Mouse (Mus musculus) embryo, embryonic 10 days (tissue): ENCODE measurements around the gene Rps16.
A peak's percentile ranks its signal among the peaks of the same experiment; 100 is the strongest.

Experiments
- DNase-seq: peaks from one replicate; pipeline ENCODE4 v3.0.0-alpha.2; 2015; ENCODE audit warnings: low spot score

Rps16 gene

DNA sequence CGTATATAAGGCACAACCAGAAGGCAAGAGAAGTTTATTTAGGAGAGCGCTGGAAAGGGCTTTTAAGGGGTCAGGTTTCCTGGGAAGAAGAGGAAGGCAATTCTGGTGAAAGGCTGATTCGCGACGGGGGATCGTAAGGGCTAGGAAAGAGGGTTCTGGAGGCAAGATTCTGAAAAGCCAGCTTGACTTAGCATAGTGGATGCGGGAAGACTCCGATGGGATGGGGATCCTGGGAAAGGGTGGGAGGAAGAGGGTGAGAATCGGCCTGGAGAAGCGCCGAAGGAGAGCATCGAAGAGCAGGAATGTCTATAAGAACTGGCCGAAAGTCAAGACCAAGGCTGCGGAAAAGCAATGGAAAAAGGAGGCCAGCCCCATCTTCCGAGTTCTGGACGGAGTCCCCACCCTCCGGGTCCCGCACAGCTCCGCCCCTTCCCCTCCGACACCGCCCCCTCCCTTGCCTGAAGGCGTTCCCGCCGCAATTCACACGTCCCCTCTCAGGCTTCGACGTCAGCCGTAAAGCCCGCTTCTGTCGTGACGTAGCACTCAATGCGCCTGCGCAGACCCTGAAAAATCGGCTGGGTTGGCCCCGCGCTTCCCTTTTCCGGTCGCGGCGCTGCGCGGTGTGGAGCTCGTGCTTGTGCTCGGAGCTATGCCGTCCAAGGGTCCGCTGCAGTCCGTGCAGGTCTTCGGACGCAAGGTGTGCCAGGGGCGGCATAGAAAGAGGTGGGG is at the start of gene Rps16:
TSS of gene Rps16 (plus strand) at position 498 of the 729 bp plus-strand sequence.
- peak; percentile 99 for DNase-seq

DNA sequence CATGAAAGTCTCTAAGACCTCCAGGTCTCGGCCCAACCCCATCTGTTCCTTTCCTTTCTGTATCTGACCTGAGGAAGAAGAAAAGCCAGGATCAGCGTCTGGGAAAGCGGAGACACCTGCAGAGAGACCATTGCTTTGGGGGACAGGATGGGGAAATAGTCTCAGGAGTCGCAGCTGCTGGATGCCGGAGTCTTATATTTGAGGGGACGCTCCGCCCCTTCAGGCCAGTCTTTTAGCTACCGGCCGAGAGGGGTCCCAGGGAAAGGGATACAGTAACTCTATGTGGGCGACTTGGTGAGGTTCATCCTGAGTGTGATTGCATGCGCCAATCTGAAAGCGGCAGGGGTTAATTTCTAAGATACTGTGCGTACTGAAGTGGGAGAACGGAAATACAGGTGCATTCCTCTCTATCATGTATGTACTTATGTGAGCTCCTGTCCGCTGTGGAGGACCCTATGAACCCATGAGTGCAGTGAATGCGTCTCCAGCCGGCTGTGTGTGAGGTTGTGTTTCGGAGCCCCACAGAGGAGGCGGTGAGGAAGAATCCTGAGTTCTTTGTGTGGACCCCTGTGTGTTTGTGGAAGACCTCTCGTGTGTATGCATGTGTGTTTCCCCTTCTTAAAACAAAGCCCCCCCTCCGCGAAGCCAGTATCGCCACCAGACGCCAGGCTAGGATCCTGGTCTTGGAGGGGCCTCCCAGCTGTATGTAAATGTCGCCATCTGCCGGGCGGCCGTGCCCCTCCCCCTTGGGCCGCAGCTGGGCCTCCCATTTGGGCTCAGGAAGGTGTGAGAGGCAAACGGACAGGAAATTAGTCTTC is 48.6 kb upstream of the Rps16 start, which contains the start of gene Dll3:
TSS of gene Dll3 (minus strand) at position 623 of the 818 bp plus-strand sequence.
- peak; percentile 80 for DNase-seq

- DNase-seq, result no peak
Measured at GRCm38 (mm10) chr7:28305641-28306040, 44.8 kb upstream of the Rps16 start.

GRCm38 (mm10) chr7:28306216-28306615 is 44.2 kb upstream of the Rps16 start:
- no peak for DNase-seq

- peak; percentile 45 for DNase-seq
Measured at GRCm38 (mm10) chr7:28309737-28310136, 40.7 kb upstream of the Rps16 start.

GRCm38 (mm10) chr7:28311151-28311925 is 39.1 kb upstream of the Rps16 start:
- no peak for DNase-seq

DNA sequence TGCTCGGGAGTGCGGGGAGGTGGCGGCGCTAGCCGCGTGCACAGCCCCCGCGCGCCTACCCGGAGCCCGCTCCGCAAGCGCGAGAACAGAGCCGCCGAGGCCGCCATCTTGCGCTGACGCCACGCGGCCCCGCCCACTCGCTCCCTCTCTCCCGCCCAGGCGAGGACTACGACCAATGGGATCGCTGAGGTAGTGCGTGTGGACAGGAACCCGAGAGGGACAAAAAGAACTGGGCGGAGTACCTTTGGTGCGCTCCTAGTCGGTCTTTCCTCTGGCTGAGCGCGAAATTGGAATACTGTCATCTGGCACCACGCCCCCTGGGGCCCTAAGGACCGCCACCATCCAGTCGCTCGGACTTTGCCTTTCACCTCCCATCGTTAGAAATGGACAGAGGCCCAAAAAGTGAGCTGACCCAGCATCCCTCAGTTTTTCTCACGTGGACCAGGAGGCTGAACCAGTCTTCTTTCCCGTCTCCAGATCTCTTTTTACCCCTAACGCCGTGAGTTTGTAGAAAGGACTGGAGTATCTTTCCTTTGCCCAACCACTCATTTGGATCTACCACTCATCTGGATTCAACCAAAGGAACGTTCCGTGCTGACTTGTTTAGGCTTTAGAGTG is 38.4 kb upstream of the Rps16 start, which contains the start of gene Timm50:
TSS of gene Timm50 (minus strand) at position 147 of the 618 bp plus-strand sequence.
- peak; percentile 98 for DNase-seq

- no peak for DNase-seq
Measured at GRCm38 (mm10) chr7:28318036-28318435, 32.4 kb upstream of the Rps16 start.

DNA sequence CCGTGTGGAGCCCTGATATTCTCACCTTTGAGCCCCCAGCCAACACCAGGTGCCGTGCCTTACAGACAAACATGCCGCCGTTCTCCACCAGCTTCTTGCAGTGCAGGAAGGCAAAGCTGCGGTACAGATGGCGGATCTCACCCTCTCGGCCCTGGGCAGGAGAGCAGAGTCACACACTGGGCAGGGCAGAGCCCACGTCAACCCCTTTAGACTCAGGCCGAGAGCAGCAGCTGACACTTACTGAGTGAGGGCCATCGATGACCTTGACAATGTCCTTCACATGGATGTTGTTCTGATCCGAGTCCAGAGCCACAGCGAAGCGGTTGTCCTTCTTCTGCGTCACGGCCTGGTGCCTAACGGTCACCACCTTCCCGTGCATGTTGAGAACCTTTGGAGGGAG is 31.7 kb upstream of the Rps16 start:
- DNase-seq, result no peak

DNA sequence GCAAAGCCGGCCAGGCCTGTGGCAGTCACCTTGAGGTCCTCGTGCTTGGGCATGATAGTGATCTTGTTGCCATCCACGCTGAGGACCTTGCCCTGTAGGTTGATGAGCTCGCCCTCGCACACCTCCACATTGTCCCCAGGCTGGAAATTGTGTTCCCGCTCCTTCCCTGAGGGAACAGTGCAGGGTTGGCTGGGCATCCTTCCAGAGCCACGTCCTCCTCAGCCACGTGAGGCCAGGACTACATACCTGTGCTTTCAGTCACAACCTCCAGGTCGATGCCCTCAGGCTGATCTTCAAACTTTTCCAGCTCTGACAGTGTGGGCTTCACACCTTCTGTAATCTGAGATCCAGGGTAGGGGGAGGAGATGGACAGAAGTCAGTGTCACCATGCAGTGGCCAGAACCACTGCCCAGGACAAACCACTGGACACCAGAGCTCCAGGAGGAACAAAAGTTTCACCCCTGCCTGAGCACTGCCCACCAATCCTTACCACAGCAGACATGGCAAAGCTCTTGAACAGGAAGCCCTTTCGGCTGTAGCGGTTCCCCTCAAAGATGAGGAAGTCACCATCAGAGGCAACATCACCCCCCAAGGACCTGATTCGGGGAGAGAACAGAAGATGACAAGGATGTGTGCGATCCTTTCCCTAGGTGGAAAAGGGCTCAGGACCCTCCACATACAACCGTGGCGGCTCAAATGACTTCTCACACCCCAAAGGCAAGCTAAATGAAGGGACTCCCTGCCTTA is 28.3 kb upstream of the Rps16 start:
- DNase-seq, result no peak

DNA sequence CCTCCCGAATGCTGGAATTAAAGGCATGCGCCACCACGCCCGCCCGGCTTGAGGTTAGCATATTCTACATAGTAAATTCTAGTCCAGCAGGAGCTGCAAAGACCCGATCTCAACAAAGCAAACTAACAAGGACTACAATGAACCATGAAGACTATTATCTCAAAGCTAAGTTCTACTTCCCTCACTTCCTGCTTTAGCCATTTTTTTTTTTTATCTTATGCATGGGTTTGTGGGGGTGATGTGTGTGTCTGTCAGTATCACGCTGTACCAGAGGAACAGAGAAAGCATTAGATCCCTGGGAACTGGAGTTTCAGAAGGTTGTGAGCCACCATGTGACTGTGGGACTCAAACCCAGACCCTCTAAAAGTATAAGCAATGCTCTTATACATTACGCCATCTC is 25.2 kb upstream of the Rps16 start:
- DNase-seq, result no peak

GRCm38 (mm10) chr7:28326457-28326856 is 24.0 kb upstream of the Rps16 start:
- no peak for DNase-seq

DNA sequence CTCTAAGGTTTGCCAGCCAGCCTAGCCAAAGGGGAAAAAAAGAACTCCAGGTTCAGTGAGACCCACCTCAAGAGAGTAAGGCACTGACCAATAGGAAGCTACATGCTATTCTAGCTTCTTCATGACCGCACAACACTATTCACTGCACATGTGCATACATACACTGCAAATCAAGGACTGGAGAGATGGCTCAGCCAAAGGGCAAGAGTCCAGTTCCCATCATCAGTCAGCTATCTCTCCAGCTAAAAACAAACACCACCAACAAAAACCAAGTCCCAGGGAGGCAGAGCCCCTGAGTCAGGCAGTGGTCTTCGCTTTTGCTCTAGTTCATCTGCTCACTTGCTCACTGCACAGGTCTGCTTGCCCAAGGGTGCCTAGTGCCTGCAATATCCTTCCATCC is 22.2 kb upstream of the Rps16 start:
- no peak for DNase-seq

GRCm38 (mm10) chr7:28334534-28334933 is 15.9 kb upstream of the Rps16 start:
- DNase-seq, result no peak

DNA sequence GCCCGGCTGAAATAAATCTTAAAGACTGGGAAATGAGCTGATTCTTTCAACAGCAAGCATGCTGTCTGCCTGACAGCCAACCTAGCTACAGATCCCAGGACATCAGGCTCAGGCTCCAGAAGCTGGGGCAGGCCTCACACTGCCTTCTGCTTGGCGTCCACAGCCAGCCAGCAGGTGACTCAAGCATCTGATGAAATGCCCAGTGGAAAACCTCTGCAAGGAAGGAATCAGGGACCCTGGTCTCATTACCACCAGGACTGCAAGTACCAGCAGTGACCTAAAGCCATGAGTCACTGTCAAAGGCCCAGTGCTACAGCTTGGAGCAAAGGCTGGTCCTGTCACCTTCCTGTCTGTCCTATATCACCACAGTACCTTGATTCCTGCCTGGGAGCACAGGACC is 15.0 kb upstream of the Rps16 start:
- DNase-seq, result no peak

DNA sequence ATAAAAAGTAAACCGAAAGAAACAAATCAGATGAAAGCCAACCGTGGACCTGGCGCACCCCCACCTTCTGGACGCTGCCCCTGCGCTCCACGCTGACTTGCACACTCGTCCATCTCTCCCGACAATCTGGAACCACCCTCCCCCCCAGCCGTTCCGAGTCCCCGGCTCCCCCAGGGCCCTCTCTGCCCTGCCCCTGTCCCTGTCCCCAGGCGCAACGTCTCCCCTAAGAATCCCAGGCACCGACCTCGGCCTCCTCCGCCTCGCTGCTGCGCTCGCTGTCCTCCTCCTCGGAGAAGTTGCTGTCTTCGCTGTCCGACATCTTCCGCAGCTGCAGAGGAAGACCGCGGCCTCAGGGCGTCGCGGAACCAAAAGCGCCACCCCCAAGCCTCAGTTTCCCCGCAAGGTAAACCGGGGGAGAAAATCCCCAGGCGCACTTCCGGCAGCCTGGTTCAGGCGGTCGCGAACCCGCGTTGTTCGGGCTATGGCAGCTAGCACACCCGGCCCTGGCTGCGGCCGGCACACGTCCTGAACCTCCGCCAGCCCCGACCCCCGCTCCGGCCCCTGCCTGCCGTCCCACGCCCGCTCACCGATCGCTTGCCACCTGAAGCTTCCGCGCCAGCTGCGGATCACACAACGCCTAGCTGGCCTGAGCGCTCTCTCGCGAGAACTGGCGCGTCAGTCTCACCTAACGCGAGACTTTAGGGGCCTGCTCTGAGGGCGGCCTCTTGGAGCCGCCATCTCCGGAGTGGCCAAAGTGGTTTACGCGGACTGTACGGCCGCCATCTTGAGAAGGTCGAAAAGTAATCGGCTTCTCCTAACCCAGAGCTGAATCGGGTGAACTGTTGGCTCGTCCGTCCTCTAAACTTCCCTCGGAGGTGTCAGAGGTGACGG is 12.1 kb upstream of the Rps16 start, which contains the start of gene Supt5:
TSS of gene Supt5 (minus strand) at position 639 of the 891 bp plus-strand sequence.
- DNase-seq, result peak; percentile 100

DNA sequence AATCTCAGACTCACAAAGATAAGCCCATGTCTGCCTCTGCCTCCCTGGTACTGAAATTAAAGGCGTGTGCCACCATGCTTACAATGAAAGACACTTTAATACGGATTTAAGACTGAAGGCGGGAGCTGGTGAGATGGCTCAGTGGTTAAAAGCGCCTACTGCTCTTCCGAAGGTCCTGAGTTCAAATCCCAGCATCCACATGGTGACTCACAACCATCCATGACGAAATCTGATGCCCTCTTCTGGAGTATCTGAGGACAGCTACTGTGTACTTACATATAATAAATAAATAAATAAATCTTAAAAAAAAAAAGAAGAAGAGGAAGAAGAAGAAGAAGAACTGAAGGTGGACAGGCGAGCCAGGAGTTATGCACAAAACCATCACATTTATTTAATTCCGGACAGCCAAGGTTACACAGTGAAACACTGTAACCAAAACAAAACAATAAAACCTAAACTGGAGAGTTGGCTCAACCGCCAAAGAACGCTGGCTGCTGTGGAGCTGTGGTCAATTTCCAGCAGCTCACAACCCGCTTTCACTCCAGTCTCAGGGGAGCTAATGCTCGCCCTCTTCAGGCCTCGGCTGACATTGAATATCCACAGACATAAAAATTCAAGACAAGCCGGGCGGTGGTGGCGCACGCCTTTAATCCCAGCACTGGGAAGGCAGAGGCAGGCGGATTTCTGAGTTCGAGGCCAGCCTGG is 11.1 kb upstream of the Rps16 start:
- peak; percentile 58 for DNase-seq

DNA sequence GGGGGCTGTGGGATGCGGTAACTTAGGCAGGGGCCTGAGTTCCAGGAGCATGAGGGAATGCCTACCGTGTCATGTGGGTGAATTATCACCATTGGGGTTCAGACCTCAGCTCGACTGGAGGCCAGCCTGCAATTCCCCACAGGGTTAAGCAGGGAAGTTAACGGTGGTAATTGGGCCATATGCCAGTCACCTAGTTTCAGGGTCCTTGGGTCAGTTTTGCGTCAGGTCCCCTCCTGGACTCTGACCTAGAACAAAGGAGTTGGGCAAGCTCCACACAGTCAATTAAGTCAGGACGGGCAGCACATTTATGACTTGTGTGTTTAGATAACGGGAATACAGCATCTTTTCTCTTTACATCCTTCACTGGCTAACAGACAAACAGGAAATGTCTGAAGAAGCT is 9.1 kb upstream of the Rps16 start:
- DNase-seq, result no peak

DNA sequence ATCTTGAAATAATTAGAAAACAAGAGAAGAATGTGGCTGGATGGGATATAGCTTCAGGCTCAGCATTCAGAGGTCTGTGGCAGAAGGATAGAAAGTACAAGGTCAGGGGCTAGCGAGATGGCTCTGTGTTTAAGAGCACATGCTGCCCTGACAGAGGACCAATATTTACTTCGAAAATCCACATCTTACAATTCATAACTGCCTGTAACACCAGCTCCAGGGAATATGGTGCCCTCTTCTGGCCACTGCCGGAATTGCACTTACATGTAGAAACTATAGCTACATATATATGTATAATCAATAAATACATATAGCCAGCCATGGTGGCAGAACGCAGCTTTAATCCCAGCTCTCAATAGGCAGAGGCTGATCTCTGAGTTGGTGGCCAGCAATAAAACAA is 5.8 kb upstream of the Rps16 start:
- peak; percentile 82 for DNase-seq
